In the genomic region with DNA sequence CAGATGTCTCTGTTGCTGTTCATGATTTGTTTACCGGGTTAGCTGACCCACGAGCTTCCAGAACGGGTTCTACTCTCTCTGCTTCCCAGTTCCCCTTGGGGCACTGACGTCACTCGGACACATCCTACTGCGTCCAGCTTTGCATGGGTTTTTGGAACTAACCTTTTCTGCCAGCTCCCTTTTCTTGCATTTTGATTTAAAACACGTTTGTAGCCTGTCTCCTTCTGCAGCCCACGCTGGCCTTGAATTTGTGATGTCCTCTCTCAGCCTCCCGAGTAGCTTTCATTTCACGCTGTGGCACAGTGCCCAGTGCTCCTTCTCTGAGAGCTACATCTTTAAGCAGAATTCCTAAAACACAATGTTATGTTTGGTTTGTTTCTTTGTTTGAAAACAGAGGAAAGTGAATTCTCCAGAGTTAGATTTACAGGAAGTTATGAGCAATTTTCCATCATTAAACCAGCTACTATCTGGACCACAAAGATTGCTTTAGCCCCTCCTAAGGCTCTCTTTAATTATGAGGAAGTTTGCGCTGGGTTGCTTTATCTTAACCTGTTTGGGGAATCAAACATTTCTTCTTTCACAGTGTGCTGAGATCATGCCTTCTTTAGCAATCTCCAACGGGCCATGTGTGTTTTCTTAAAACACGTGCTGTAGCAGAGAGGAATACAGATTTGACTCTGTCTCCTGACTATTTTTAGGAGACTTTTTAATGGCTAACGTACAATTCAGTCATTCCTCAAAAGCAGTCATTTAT, we compare ENCODE assay signal across 8 mouse cellular contexts. TPM values are rescaled to one million over a fixed set of nuclear protein-coding genes. Genes with fewer than 3 reads are reported as not detected.
DNase-seq lines count a peak whose midpoint lies in the region; ATAC-seq and TF ChIP-seq lines count a peak whose summit lies in the region.

No protein-coding gene starts in this region.

- no peak overlapping the region for H3K27ac ChIP-seq in kidney, adult 2 months (ENCODE audit: insufficient read depth, low read depth, low read length)
- H3K27ac ChIP-seq in midbrain, embryonic 15.5 days, result no peak overlapping the region

- H3K27me3 ChIP-seq in kidney, adult 2 months (replicated peaks; ENCODE audit: control insufficient read depth, insufficient read depth, low read length), result no peaks in the 10 kb centered on the region
- no peaks in the 10 kb centered on the region for H3K27me3 ChIP-seq in midbrain, embryonic 15.5 days (replicated peaks)

- no peak overlapping the region for H3K9ac ChIP-seq in midbrain, embryonic 15.5 days

- no peaks in the 10 kb centered on the region for H3K9me3 ChIP-seq in midbrain, embryonic 15.5 days

- peaks cover 3% of the 10 kb centered on the region; the same call in 1 of the 2 replicates for H3K4me1 ChIP-seq in kidney, adult 2 months (ENCODE audit: control insufficient read depth, insufficient read depth, low read length)
- no peaks in the 10 kb centered on the region for H3K4me1 ChIP-seq in midbrain, embryonic 15.5 days

- DNase-seq in kidney, postnatal 10 days, result peak; percentile 33
- DNase-seq in kidney, adult 2 months, result no peak
- DNase-seq in adrenal gland, postnatal 25 days, result peak; percentile 65
- peak; percentile 13 to 14 for DNase-seq in heart, postnatal 36 days
- DNase-seq in right cerebral cortex, postnatal 36 days (ENCODE audit: low spot score in 2 of 2), result peak; percentile 11 to 21
- DNase-seq in urinary bladder, postnatal 14 days (ENCODE audit: low spot score), result no peak
- no peak for DNase-seq in kidney, postnatal 25 days

- WGBS in kidney, adult 2 months, result 53% methylated on average over 14 of the region's 14 CpGs
- WGBS in midbrain, embryonic 15.5 days, result 70% methylated on average over 14 of the region's 14 CpGs

- no peak for ATAC-seq in midbrain, embryonic 15.5 days (replicated peaks)

- H3K36me3 ChIP-seq in kidney, adult 2 months (ENCODE audit: control insufficient read depth, insufficient read depth, low read length), result peaks cover 6% of the 10 kb centered on the region; the same call in 1 of the 2 replicates
- no peaks in the 10 kb centered on the region for H3K36me3 ChIP-seq in midbrain, embryonic 15.5 days (replicated peaks)

- TF ChIP-seq POLR2A in kidney, adult 2 months (IDR thresholded peaks at IDR 0.05; ENCODE audit: low read depth, low read length), result no peak

- no peak overlapping the region for H3K4me2 ChIP-seq in midbrain, embryonic 15.5 days

- intact Hi-C loops in heart, postnatal 36 days (cut with DNase I), result no loop called here

- no peak for TF ChIP-seq CTCF in kidney, adult 2 months (conservative IDR thresholded peaks at IDR 0.05; ENCODE audit: insufficient read depth, insufficient read length, low read depth, low read length)

- no peak overlapping the region for H3K4me3 ChIP-seq in kidney, adult 2 months (ENCODE audit: insufficient read depth, low read depth, low read length)
- H3K4me3 ChIP-seq in midbrain, embryonic 15.5 days, result no peak overlapping the region

RNA-seq across cellular contexts. Expression of a gene that starts 33.8 kb away (rescaled TPM):
- 158 and 166 TPM in 2 replicates for polyA plus RNA-seq in kidney, adult 2 months (2012; rRNA removed)
- 0.06 and 1.9 TPM in 2 replicates for total RNA-seq in adrenal gland, postnatal 25 days (2021)
- not detected for total RNA-seq in heart, postnatal 36 days (2021)
- polyA plus RNA-seq in midbrain, embryonic 15.5 days (2015; fragmentation: Nextera tagmentation; extraction: Ambion mirVana), result 0.04 and 0.06 TPM in 2 replicates

Comparison
In these comparisons a context has a peak if more than half of its experiments do, and no peak if none do; other contexts are left out.
1. DNase-seq: peak in kidney, postnatal 10 days (single experiment), adrenal gland, postnatal 25 days (single experiment), heart, postnatal 36 days (2 of 2) and right cerebral cortex, postnatal 36 days (2 of 2); none in kidney, adult 2 months (single experiment), urinary bladder, postnatal 14 days (single experiment) and kidney, postnatal 25 days (0 of 2).